Mouse (Mus musculus) thymus, postnatal 25 days (tissue): ENCODE measurements around the gene Col1a2.
A peak's percentile ranks its signal among the peaks of the same experiment; 100 is the strongest.

Source experiments
- DNase-seq: peaks from one replicate; pipeline ENCODE4 v3.0.0; 2022

Gene Col1a2

GRCm38 (mm10) chr6:4528439-4528838, 23.8 kb downstream of the Col1a2 start:
- no peak for DNase-seq

- DNase-seq = no peak
Observed at GRCm38 (mm10) chr6:4530986-4531385, 26.4 kb downstream of the Col1a2 start.

GRCm38 (mm10) chr6:4532898-4533297, 28.3 kb downstream of the Col1a2 start:
- no peak for DNase-seq

GRCm38 (mm10) chr6:4534462-4535079, 30.0 kb downstream of the Col1a2 start:
- DNase-seq = no peak

- DNase-seq = no peak
Observed at GRCm38 (mm10) chr6:4541926-4542715, 37.5 kb downstream of the Col1a2 start.

- DNase-seq = peak; percentile 26
Observed at GRCm38 (mm10) chr6:4544554-4544953, 39.9 kb downstream of the Col1a2 start.

GRCm38 (mm10) chr6:4545727-4546126, 41.1 kb downstream of the Col1a2 start:
- peak; percentile 52 for DNase-seq

- DNase-seq = no peak
Observed at GRCm38 (mm10) chr6:4548894-4549293, 44.3 kb downstream of the Col1a2 start.

GRCm38 (mm10) chr6:4549846-4550548, 45.4 kb downstream of the Col1a2 start:
- no peak for DNase-seq

- no peak for DNase-seq
Observed at GRCm38 (mm10) chr6:4550549-4550915, 45.9 kb downstream of the Col1a2 start.

GRCm38 (mm10) chr6:4555366-4555765, 50.8 kb downstream of the Col1a2 start:
- no peak for DNase-seq

GRCm38 (mm10) chr6:4557086-4557485, 52.5 kb downstream of the Col1a2 start:
- DNase-seq = no peak

GRCm38 (mm10) chr6:4557678-4558077, 53.1 kb downstream of the Col1a2 start:
- DNase-seq = no peak

GRCm38 (mm10) chr6:4561156-4561555, 56.5 kb downstream of the Col1a2 start:
- no peak for DNase-seq

GRCm38 (mm10) chr6:4561621-4562020, 57.0 kb downstream of the Col1a2 start:
- no peak for DNase-seq

GRCm38 (mm10) chr6:4562401-4562800, 57.8 kb downstream of the Col1a2 start:
- no peak for DNase-seq

GRCm38 (mm10) chr6:4563477-4563876, 58.9 kb downstream of the Col1a2 start:
- DNase-seq = no peak

GRCm38 (mm10) chr6:4570412-4570811, 65.8 kb downstream of the Col1a2 start:
- no peak for DNase-seq

- DNase-seq = no peak
Observed at GRCm38 (mm10) chr6:4577756-4578155, 73.1 kb downstream of the Col1a2 start.

GRCm38 (mm10) chr6:4578343-4578742, 73.7 kb downstream of the Col1a2 start:
- DNase-seq = no peak

GRCm38 (mm10) chr6:4579620-4580019, 75.0 kb downstream of the Col1a2 start:
- DNase-seq = no peak

- no peak for DNase-seq
Observed at GRCm38 (mm10) chr6:4583485-4583884, 78.9 kb downstream of the Col1a2 start.

- DNase-seq = no peak
Observed at GRCm38 (mm10) chr6:4587946-4588345, 83.3 kb downstream of the Col1a2 start.

- no peak for DNase-seq
Observed at GRCm38 (mm10) chr6:4588722-4589121, 84.1 kb downstream of the Col1a2 start.
